Mouse (Mus musculus) bone marrow, adult 2 months (tissue): Measurements from ENCODE around the gene Cfap61. TPM values are rescaled to one million over a fixed set of nuclear protein-coding genes. Genes with fewer than 3 reads are reported as not detected.

ENCODE experiments used
- H3K27ac ChIP-seq: fragments of 200-500 bp; 2 replicates; pipeline ENCODE4 v1.5.1; 2012; ENCODE audit warnings: low read depth, mild to moderate bottlenecking, control low read depth, inconsistent platforms, low read length; ENCODE audit not compliant: control insufficient read depth, poor library complexity, insufficient read depth
- H3K4me1 ChIP-seq: fragments of 200-500 bp; 2 replicates; pipeline ENCODE4 v1.6.1; 2011; ENCODE audit warnings: low read length; ENCODE audit not compliant: control insufficient read depth, insufficient read depth
- H3K4me3 ChIP-seq: fragments of 200-500 bp; replicated peaks from 2 replicates; pipeline ENCODE3; 2011; ENCODE audit warnings: mild to moderate bottlenecking, low read depth, low read length, control low read depth; ENCODE audit not compliant: control insufficient read depth
- CTCF ChIP-seq: fragments of 200-500 bp; IDR thresholded peaks from 2 replicates; pipeline ENCODE4 v1.5.1; 2011; ENCODE audit warnings: low read length, control low read depth; ENCODE audit not compliant: control insufficient read depth, insufficient read depth
- POLR2A ChIP-seq: fragments of 200-500 bp; IDR thresholded peaks from 2 replicates; pipeline ENCODE4 v1.6.1; 2011; ENCODE audit warnings: low read depth, mild to moderate bottlenecking, control low read depth, low read length, borderline replicate concordance; ENCODE audit not compliant: control insufficient read depth
- WGBS: fragments of 180-500 bp; shearing (Covaris S2); methylation state at CpG from one replicate; pipeline ENCODE4 v1.1.7; 2018; 5-methylcytosine and 5-hydroxymethylcytosine counted together
- polyA plus RNA-seq: library from polyadenylated mRNA; stranded (reverse); fragments of >200 nt; gene quantifications from 2 replicates; pipeline ENCODE4 v1.2.4, GENCODE M21; 2011; ENCODE audit warnings: low replicate concordance; ENCODE audit not compliant: missing spikeins, insufficient read depth, insufficient read length

Gene Cfap61
- polyA plus RNA-seq, 1 experiment: not detected

DNA sequence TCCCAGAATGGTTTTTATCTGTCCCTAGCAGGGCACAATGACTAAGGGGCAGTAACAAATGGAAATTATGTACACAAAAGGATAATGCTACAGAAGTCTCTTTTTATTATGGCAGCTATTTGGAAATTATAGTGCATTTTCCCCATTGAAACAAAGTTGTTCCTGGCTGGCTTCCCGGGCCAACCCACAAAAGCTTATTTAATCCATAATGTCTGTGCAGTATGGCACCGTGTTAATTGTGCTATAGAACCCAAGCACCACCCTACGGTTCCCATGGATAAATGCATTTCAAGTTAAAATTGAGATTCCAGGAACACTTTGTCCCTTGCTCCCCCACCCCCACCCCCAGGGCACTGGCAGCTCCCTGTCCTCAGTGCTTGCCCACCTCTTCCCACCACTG, 9.7 kb downstream of the Cfap61 start:
- H3K27ac ChIP-seq: no peak overlapping the region
- TF ChIP-seq CTCF (no peak), POLR2A (no peak)
- no peak overlapping the region for H3K4me3 ChIP-seq
- H3K4me1 ChIP-seq: no peaks in the 10 kb centered on the region
- 77% methylated on average over 3 of the region's 3 CpGs for WGBS

DNA sequence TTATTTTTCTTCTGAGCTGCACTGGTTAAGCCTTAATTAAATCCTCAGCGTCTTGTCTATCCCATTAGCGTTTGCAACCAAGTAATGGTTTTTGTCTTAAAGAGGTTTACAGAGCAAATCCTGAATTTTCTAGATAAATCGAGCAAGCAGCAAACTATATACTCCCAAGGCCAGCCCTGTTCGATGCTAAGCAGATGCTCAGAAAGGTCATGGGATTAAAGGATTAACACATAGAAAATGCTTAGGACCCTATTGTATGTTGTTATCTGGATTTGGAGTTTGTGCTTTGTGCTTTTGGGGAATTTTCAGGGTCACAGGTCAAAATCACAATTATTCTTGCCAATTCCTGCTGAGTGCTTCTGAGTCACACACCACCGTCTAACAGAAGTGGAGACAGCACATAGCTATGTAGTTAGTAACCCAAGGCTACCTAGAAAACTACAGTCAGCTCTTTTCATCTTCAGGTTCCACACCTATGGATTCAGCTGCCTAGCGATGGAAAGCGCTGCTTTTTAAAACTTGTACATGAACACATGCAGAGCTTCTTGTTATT, 13.9 kb downstream of the Cfap61 start:
- Histone ChIP-seq H3K27ac (no peak overlapping the region), H3K4me1 (no peaks in the 10 kb centered on the region), H3K4me3 (no peak overlapping the region)
- TF ChIP-seq CTCF: no peak
- TF ChIP-seq POLR2A: no peak
- WGBS: 83% methylated on average over 7 of the region's 7 CpGs

DNA sequence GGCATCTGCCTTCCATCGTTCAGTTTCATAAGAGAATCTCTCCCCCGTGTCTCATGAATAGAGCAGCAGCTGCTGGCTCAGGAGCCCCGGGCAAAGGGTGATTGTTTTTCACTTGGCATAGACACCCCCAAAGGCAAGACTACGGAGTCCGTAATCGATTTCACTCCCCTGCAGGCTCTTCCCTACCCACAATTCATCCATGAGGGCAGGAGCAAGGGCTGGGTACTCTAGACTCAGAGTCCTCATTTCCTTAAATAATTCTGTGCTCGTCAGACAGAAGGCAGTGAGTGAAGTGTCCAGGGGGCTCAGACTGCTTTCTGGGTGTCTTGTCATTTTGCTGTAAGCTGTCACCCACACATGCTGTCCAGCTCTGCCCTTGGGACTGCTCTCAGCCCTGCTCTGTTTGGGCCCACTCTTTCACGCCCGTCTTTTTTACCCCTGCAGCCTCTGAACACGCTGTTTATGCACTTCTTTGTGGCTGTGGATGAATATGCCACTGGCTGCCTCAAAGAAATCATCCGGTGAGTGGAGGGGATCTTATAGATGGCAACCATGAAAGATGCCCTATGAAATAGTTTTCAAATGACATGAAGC, 15.0 kb downstream of the Cfap61 start:
- TF ChIP-seq CTCF: no peak
- TF ChIP-seq POLR2A: no peak
- Histone ChIP-seq H3K4me3 (no peak overlapping the region), H3K27ac (no peak overlapping the region), H3K4me1 (no peaks in the 10 kb centered on the region)
- 71% methylated on average over 11 of the region's 11 CpGs for WGBS

DNA sequence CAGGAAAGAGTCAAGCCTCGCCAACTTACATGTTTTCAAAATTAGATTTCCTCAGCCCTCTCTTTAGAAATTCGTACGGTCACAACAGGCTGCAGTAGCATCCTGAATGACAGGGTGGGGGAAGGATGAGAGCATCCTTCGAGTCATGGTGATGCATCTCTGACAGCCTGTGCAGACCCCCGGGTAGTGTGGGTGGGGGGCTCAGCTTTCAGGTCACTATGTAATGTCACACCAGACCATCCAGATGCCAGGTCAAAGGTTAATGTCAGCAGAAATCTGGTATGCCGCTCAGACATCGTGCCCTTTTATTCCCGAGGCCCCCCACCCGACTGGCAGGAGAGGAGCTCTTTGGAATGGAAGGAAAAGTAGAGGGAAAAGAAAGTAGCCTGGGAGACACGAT, 15.7 kb downstream of the Cfap61 start:
- WGBS: 61% methylated on average over 10 of the region's 10 CpGs
- TF ChIP-seq CTCF: no peak
- no peak for TF ChIP-seq POLR2A
- H3K27ac ChIP-seq: no peak overlapping the region

DNA sequence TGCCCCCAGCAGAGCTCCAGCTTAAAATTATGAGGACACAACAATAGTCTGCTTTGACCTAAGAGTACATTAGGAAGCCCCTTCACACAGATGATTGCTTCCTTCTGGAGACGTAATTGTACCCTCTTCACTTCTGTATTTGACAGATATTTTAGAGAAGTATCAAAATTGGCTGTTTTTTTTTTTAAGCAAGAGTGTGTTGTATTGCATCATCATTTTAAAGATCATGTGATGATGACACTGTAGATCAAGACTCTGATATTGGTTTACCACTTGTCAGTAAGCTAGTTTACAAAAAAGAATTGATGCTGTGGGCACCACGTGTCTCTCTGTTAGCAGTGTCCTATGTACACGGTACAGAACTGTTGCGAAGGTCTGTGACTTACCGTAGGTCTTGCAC, 18.1 kb downstream of the Cfap61 start:
- Histone ChIP-seq H3K4me1 (no peaks in the 10 kb centered on the region), H3K4me3 (no peak overlapping the region), H3K27ac (no peak overlapping the region)
- TF ChIP-seq POLR2A (no peak), CTCF (no peak)
- 31% methylated on average over 5 of the region's 5 CpGs for WGBS

More for the DNA sequence above, 15.7 kb downstream of the Cfap61 start:
- Histone ChIP-seq H3K4me3 (no peak overlapping the region), H3K4me1 (no peaks in the 10 kb centered on the region)

DNA sequence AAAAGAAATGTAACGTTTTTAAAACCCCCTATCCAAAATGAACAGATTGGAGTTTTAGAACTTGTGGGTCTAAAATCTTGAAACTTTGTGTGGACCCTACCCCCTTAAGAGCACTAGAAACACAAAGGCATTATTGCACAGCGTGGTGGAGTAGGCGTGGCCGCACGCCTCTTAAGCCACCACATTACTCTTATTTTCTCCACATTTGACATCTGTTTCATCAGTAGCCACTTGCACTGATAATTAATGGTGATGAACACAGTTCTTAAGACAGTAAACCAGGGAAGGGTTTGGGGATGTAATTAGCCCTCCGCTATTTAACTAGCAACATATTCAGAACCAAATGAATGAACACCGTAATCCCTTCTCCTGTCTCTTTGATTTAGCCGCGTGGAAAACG, 21.3 kb downstream of the Cfap61 start:
- H3K4me3 ChIP-seq: no peak overlapping the region
- no peaks in the 10 kb centered on the region for H3K4me1 ChIP-seq
- TF ChIP-seq CTCF (no peak), POLR2A (no peak)
- H3K27ac ChIP-seq: no peak overlapping the region
- WGBS: 44% methylated on average over 10 of the region's 10 CpGs

DNA sequence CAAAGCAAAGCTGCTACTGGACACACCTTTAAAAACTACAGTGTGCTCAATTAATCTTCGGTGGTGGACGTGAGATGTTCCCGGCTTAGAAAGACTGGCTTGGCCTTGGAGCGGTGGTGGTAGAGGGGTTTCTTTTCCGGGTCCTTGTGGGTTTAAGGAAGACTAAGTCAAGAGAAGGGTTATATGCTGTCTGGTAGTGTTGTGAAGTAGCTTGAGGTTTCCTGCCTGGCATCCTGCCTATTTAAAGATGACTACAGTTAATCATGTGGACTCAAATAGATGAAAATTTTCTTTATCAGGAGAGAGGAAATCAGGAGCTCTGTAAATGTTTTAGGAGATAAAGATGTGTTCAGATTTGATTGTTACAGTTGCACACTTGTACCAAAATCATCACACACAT, 21.7 kb downstream of the Cfap61 start:
- TF ChIP-seq CTCF (no peak), POLR2A (no peak)
- 7% methylated on average over 5 of the region's 5 CpGs for WGBS
- Histone ChIP-seq H3K27ac (no peak overlapping the region), H3K4me3 (no peak overlapping the region), H3K4me1 (no peaks in the 10 kb centered on the region)

DNA sequence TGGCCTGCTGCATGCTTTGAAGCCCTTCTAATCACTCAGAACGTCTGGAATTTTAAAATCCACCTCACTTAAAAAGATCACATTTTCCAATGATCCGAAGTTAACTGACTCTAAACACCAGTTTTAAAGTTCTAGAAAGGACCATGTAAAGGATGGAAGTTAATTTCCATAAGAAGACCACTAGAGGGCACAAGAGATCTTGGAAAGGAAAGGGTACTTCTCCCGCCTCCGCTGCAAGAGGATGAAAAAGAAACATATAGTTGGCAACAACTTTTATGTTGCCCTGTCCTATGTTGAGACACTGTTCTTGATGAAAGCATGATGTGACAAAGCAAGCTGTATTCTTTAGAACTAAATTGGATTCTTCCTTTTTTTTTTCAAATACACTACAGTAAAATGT, 22.9 kb downstream of the Cfap61 start:
- WGBS: 6% methylated on average over 4 of the region's 4 CpGs
- Histone ChIP-seq H3K27ac (no peak overlapping the region), H3K4me3 (no peak overlapping the region), H3K4me1 (no peaks in the 10 kb centered on the region)
- TF ChIP-seq POLR2A (no peak), CTCF (no peak)

DNA sequence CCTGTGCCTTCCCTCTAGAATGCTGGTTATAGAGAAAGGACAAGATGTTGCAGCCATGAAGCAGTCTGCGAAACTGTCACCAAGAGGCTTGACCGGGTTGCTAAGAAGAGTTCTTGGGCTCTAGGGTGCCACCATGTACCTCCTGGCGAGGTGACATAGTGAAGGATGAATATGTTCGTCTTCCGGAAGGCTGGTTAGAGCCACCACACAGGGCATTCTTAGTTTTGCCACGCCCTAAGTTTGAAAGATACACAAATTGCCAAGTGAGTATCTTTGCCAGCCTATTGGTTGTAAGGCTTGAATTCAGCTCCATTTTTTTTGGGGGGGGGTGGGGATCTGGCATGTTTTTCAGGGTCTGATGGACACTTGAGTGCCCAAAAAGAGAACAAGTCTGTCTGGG, 23.5 kb downstream of the Cfap61 start:
- TF ChIP-seq POLR2A (no peak), CTCF (no peak)
- H3K4me3 ChIP-seq: no peak overlapping the region
- no peaks in the 10 kb centered on the region for H3K4me1 ChIP-seq
- no peak overlapping the region for H3K27ac ChIP-seq
- WGBS: 80% methylated on average over 6 of the region's 6 CpGs
